ENCODE assay signal across 26 mouse cellular contexts in genomic region chr10:37680601-37681000, GRCm38 (mm10).
"Had no signal": no experiment of that assay in that cellular context is flagged by ENCODE, and none has a peak within 500 bp of the region (broad histone marks: within the 10 kb centered on the region; RNA-seq: fewer than 3 reads in every experiment).

No protein-coding gene starts in this region.

- H3K4me1 ChIP-seq: hindbrain, embryonic 12.5 days; intestine, embryonic 15.5 days; limb, embryonic 13.5 days; liver, embryonic 12.5 days had no signal

- H3K27ac ChIP-seq: gastrocnemius, adult 2 months; heart, adult 2 months; hindbrain, embryonic 10.5 days; hindbrain, embryonic 12.5 days; hindbrain, embryonic 14.5 days; intestine, embryonic 15.5 days; limb, embryonic 13.5 days; limb, embryonic 15.5 days; liver, embryonic 12.5 days; liver, embryonic 14.5 days had no signal

- H3K4me2 ChIP-seq: heart, embryonic 11.5 days; hindbrain, embryonic 12.5 days; hindbrain, embryonic 14.5 days; intestine, embryonic 15.5 days; limb, embryonic 13.5 days; limb, embryonic 15.5 days; liver, embryonic 12.5 days had no signal

- DNase-seq: gastrocnemius, adult 2 months; gastrocnemius, postnatal 10 days; gastrocnemius, postnatal 25 days; heart, adult 11 months; heart, adult 2 months; heart, postnatal 10 days; heart, postnatal 4 days; kidney, adult 18-20 months; kidney, adult 8-10 months; kidney, postnatal 10 days; kidney, postnatal 25 days; layer of hippocampus, adult 9-11 months; layer of hippocampus, postnatal 36 days; left cerebral cortex, postnatal 4 days had no signal

- H3K36me3 ChIP-seq: hindbrain, embryonic 10.5 days; hindbrain, embryonic 12.5 days; intestine, embryonic 15.5 days; limb, embryonic 13.5 days; limb, embryonic 15.5 days; liver, embryonic 12.5 days had no signal

- H3K4me3 ChIP-seq: gastrocnemius, adult 2 months; heart, adult 2 months; hindbrain, embryonic 10.5 days; hindbrain, embryonic 12.5 days; intestine, embryonic 15.5 days; limb, embryonic 13.5 days; limb, embryonic 15.5 days; liver, embryonic 12.5 days had no signal

- ATAC-seq: hindbrain, embryonic 16.5 days; inflammation-experienced regulatory T-cells, adult 6 months; intestine, embryonic 15.5 days; intestine, postnatal 0 days; liver, embryonic 12.5 days had no signal

- H3K27me3 ChIP-seq: hindbrain, embryonic 12.5 days; intestine, embryonic 15.5 days; limb, embryonic 13.5 days; limb, embryonic 15.5 days; liver, embryonic 12.5 days had no signal

- H3K9ac ChIP-seq: hindbrain, embryonic 12.5 days; hindbrain, embryonic 14.5 days; intestine, embryonic 15.5 days; limb, embryonic 13.5 days; limb, embryonic 15.5 days; liver, embryonic 12.5 days; liver, embryonic 14.5 days had no signal

- H3K9me3 ChIP-seq: hindbrain, embryonic 10.5 days; hindbrain, embryonic 12.5 days; intestine, embryonic 15.5 days; limb, embryonic 13.5 days; limb, embryonic 15.5 days; liver, embryonic 12.5 days had no signal
